Mouse (Mus musculus) heart, embryonic 15.5 days (tissue): ENCODE data around the gene Tyk2. TPM values are rescaled to one million over a fixed set of nuclear protein-coding genes. Genes with fewer than 3 reads are reported as not detected.

Experiments used
- ATAC-seq: fragments of 200-750 bp; cut with Nextera tagmentation; replicated peaks from 2 replicates; pipeline ENCODE4 v1.8.0; 2017; ENCODE audit warnings: low read depth, moderate TSS enrichment; ENCODE audit not compliant: insufficient number of reproducible peaks, insufficient read depth, low FRiP score
- H3K27ac ChIP-seq: fragments of 300-500 bp; sonication (generic); 2 replicates; pipeline ENCODE4 v1.5.1; 2015; ENCODE audit warnings: mild to moderate bottlenecking, inconsistent platforms
- H3K27me3 ChIP-seq: fragments of 300-500 bp; sonication (generic); 2 replicates; pipeline ENCODE4 v1.6.1; 2015; ENCODE audit warnings: inconsistent platforms
- H3K36me3 ChIP-seq: fragments of 300-500 bp; sonication (generic); 2 replicates; pipeline ENCODE4 v1.6.1; 2015; ENCODE audit warnings: mild to moderate bottlenecking, inconsistent platforms
- H3K4me1 ChIP-seq: fragments of 300-500 bp; sonication (generic); replicated peaks from 2 replicates; pipeline ENCODE4 v1.6.1; 2015; ENCODE audit warnings: inconsistent platforms
- H3K4me2 ChIP-seq: fragments of 300-500 bp; sonication (generic); 2 replicates; pipeline ENCODE4 v1.6.1; 2015; ENCODE audit warnings: inconsistent platforms, mild to moderate bottlenecking, moderate library complexity
- H3K4me3 ChIP-seq: fragments of 300-500 bp; sonication (generic); 2 replicates; pipeline ENCODE4 v1.5.1; 2015; ENCODE audit warnings: mild to moderate bottlenecking, inconsistent platforms
- H3K9ac ChIP-seq: fragments of 300-500 bp; sonication (generic); 2 replicates; pipeline ENCODE4 v1.6.1; 2015; ENCODE audit warnings: mild to moderate bottlenecking, inconsistent platforms
- H3K9me3 ChIP-seq: fragments of 300-500 bp; sonication (generic); replicated peaks from 2 replicates; pipeline ENCODE4 v1.6.1; 2016; ENCODE audit warnings: inconsistent platforms
- WGBS: fragments of 180-500 bp; shearing (Covaris S2); methylation state at CpG from one replicate; pipeline ENCODE4 v1.1.7; 2015; ENCODE audit warnings: mixed read lengths; 5-methylcytosine and 5-hydroxymethylcytosine counted together
- polyA plus RNA-seq: library from polyadenylated mRNA; unstranded; fragments of >200 nt; fragmentation: Nextera tagmentation; extraction: Ambion mirVana; gene quantifications from 2 replicates; pipeline ENCODE4 v1.2.1, GENCODE M21; 2015

Gene Tyk2
- polyA plus RNA-seq, 1 experiment from 2014 or later, result 12.2 TPM

GRCm38 (mm10) chr9:21134595-21135328 lies 3.7 kb upstream of the Tyk2 start:
- WGBS, result 55% methylated on average over 9 of the region's 9 CpGs

GRCm38 (mm10) chr9:21133064-21133707 lies 2.1 kb upstream of the Tyk2 start:
- no peak overlapping the region for H3K27ac ChIP-seq
- no peak for ATAC-seq
- H3K4me3 ChIP-seq, result no peak overlapping the region
- H3K4me2 ChIP-seq, result no peak overlapping the region
- no peaks in the 10 kb centered on the region for H3K9me3 ChIP-seq
- peaks cover 29% of the 10 kb centered on the region for H3K4me1 ChIP-seq
- H3K36me3 ChIP-seq, result peaks cover 3% of the 10 kb centered on the region; the same call in 1 of the 2 replicates
- H3K9ac ChIP-seq, result no peak overlapping the region
- no peaks in the 10 kb centered on the region for H3K27me3 ChIP-seq
- WGBS, result 64% methylated on average over 9 of the region's 9 CpGs

More at GRCm38 (mm10) chr9:21134595-21135328, 3.7 kb upstream of the Tyk2 start:
- no peak overlapping the region for H3K4me3 ChIP-seq
- ATAC-seq, result no peak
- no peaks in the 10 kb centered on the region for H3K27me3 ChIP-seq
- H3K4me2 ChIP-seq, result no peak overlapping the region
- H3K4me1 ChIP-seq, result peaks cover 29% of the 10 kb centered on the region
- no peak overlapping the region for H3K9ac ChIP-seq
- 0 out of 2 replicates have a peak overlapping the region, but pooled peaks have one; percentile 17 for H3K27ac ChIP-seq
- H3K36me3 ChIP-seq, result peaks cover 17% of the 10 kb centered on the region
- H3K9me3 ChIP-seq, result no peaks in the 10 kb centered on the region

- no peak overlapping the region for H3K9ac ChIP-seq
- H3K4me3 ChIP-seq, result no peak overlapping the region
- H3K27ac ChIP-seq, result no peak overlapping the region
- H3K9me3 ChIP-seq, result no peaks in the 10 kb centered on the region
- no peaks in the 10 kb centered on the region for H3K27me3 ChIP-seq
- peaks cover 29% of the 10 kb centered on the region for H3K4me1 ChIP-seq
- WGBS, result 76% methylated on average over 12 of the region's 12 CpGs
- no peak overlapping the region; the same call in 1 of the 2 replicates for H3K4me2 ChIP-seq
- H3K36me3 ChIP-seq, result no peaks in the 10 kb centered on the region
- no peak for ATAC-seq
Measured at GRCm38 (mm10) chr9:21132102-21132775, 1.2 kb upstream of the Tyk2 start.

GRCm38 (mm10) chr9:21126259-21126627 lies 4.8 kb downstream of the Tyk2 start:
- H3K4me1 ChIP-seq, result peaks cover 24% of the 10 kb centered on the region
- H3K9me3 ChIP-seq, result no peaks in the 10 kb centered on the region
- 20% methylated on average over 2 of the region's 2 CpGs for WGBS
- ATAC-seq, result peak; percentile 76
- H3K4me3 ChIP-seq, result no peak overlapping the region
- H3K27ac ChIP-seq, result peak overlapping the region; percentile 86
- peaks cover 21% of the 10 kb centered on the region for H3K36me3 ChIP-seq
- H3K9ac ChIP-seq, result no peak overlapping the region
- no peak overlapping the region for H3K4me2 ChIP-seq
- H3K27me3 ChIP-seq, result no peaks in the 10 kb centered on the region

- H3K27me3 ChIP-seq, result no peaks in the 10 kb centered on the region
- no peak overlapping the region for H3K9ac ChIP-seq
- peak overlapping the region; percentile 86 for H3K27ac ChIP-seq
- WGBS, result 71% methylated on average over 9 of the region's 9 CpGs
- H3K9me3 ChIP-seq, result no peaks in the 10 kb centered on the region
- no peak overlapping the region for H3K4me3 ChIP-seq
- no peak overlapping the region for H3K4me2 ChIP-seq
- H3K4me1 ChIP-seq, result peaks cover 24% of the 10 kb centered on the region
- H3K36me3 ChIP-seq, result peaks cover 26% of the 10 kb centered on the region
- no peak for ATAC-seq
Measured at GRCm38 (mm10) chr9:21125502-21126258, 5.4 kb downstream of the Tyk2 start.

- WGBS, result 86% methylated on average over 5 of the region's 5 CpGs
- H3K4me1 ChIP-seq, result peaks cover 18% of the 10 kb centered on the region
- H3K4me3 ChIP-seq, result no peak overlapping the region
- H3K4me2 ChIP-seq, result no peak overlapping the region
- no peak overlapping the region for H3K27ac ChIP-seq
- H3K36me3 ChIP-seq, result peaks cover 34% of the 10 kb centered on the region
- no peaks in the 10 kb centered on the region for H3K27me3 ChIP-seq
- no peaks in the 10 kb centered on the region for H3K9me3 ChIP-seq
- ATAC-seq, result no peak
- H3K9ac ChIP-seq, result no peak overlapping the region
Measured at GRCm38 (mm10) chr9:21124837-21125236, 6.2 kb downstream of the Tyk2 start.

- WGBS, result 76% methylated on average over 16 of the region's 16 CpGs
- no peak overlapping the region for H3K9ac ChIP-seq
- peaks cover 35% of the 10 kb centered on the region for H3K36me3 ChIP-seq
- no peak overlapping the region for H3K4me2 ChIP-seq
- H3K27me3 ChIP-seq, result no peaks in the 10 kb centered on the region
- no peaks in the 10 kb centered on the region for H3K9me3 ChIP-seq
- no peak overlapping the region for H3K4me3 ChIP-seq
- H3K4me1 ChIP-seq, result peaks cover 12% of the 10 kb centered on the region
- ATAC-seq, result no peak
- H3K27ac ChIP-seq, result no peak overlapping the region
Measured at GRCm38 (mm10) chr9:21121483-21121882, 9.6 kb downstream of the Tyk2 start.

GRCm38 (mm10) chr9:21117073-21117472 lies 14.0 kb downstream of the Tyk2 start:
- H3K9ac ChIP-seq, result no peak overlapping the region
- H3K9me3 ChIP-seq, result no peaks in the 10 kb centered on the region
- no peak for ATAC-seq
- peaks cover 23% of the 10 kb centered on the region; the same call in 1 of the 2 replicates for H3K36me3 ChIP-seq
- no peak overlapping the region for H3K27ac ChIP-seq
- no peaks in the 10 kb centered on the region for H3K27me3 ChIP-seq
- H3K4me3 ChIP-seq, result no peak overlapping the region
- 78% methylated on average over 6 of the region's 6 CpGs for WGBS
- H3K4me2 ChIP-seq, result no peak overlapping the region
- no peaks in the 10 kb centered on the region for H3K4me1 ChIP-seq

GRCm38 (mm10) chr9:21115105-21115504 lies 15.9 kb downstream of the Tyk2 start:
- 79% methylated on average over 8 of the region's 8 CpGs for WGBS
- Histone ChIP-seq H3K4me1 (no peaks in the 10 kb centered on the region), H3K9ac (no peak overlapping the region), H3K4me3 (no peak overlapping the region), H3K9me3 (no peaks in the 10 kb centered on the region), H3K27ac (no peak overlapping the region), H3K36me3 (peaks cover 7% of the 10 kb centered on the region; the same call in 1 of the 2 replicates), H3K4me2 (no peak overlapping the region), H3K27me3 (no peaks in the 10 kb centered on the region)
- ATAC-seq, result no peak

GRCm38 (mm10) chr9:21114190-21114589 lies 16.9 kb downstream of the Tyk2 start:
- 82% methylated on average over 7 of the region's 7 CpGs for WGBS
- no peak overlapping the region for H3K4me2 ChIP-seq
- no peak overlapping the region for H3K27ac ChIP-seq
- H3K36me3 ChIP-seq, result peaks cover 3% of the 10 kb centered on the region; the same call in 1 of the 2 replicates
- no peak overlapping the region for H3K4me3 ChIP-seq
- no peaks in the 10 kb centered on the region for H3K4me1 ChIP-seq
- ATAC-seq, result no peak
- H3K9me3 ChIP-seq, result no peaks in the 10 kb centered on the region
- no peaks in the 10 kb centered on the region for H3K27me3 ChIP-seq
- no peak overlapping the region for H3K9ac ChIP-seq

- H3K4me3 ChIP-seq, result no peak overlapping the region
- no peak for ATAC-seq
- no peak overlapping the region for H3K4me2 ChIP-seq
- no peaks in the 10 kb centered on the region for H3K9me3 ChIP-seq
- H3K9ac ChIP-seq, result no peak overlapping the region
- H3K36me3 ChIP-seq, result peaks cover 6% of the 10 kb centered on the region; the same call in 1 of the 2 replicates
- no peaks in the 10 kb centered on the region for H3K4me1 ChIP-seq
- no peak overlapping the region for H3K27ac ChIP-seq
- H3K27me3 ChIP-seq, result no peaks in the 10 kb centered on the region
- 85% methylated on average over 6 of the region's 6 CpGs for WGBS
Measured at GRCm38 (mm10) chr9:21113751-21114150, 17.3 kb downstream of the Tyk2 start.
